Mouse (Mus musculus) kidney, embryonic 14.5 days (tissue): ENCODE data around the gene Cadm2. TPM values are rescaled to one million over a fixed set of nuclear protein-coding genes. Genes with fewer than 3 reads are reported as not detected.

Experiments
- ATAC-seq: fragments of 200-750 bp; cut with Nextera tagmentation; 2 replicates; pipeline ENCODE4 v1.8.0; 2017; ENCODE audit warnings: moderate number of reproducible peaks, mild to moderate bottlenecking, moderate TSS enrichment, moderate library complexity; ENCODE audit not compliant: low FRiP score, low TSS enrichment
- H3K27ac ChIP-seq: fragments of 300-500 bp; sonication (generic); 2 replicates; pipeline ENCODE4 v1.5.1; 2014; ENCODE audit warnings: low read depth, mild to moderate bottlenecking, low read length, moderate library complexity, mixed read lengths
- H3K27me3 ChIP-seq: fragments of 300-500 bp; sonication (generic); 2 replicates; pipeline ENCODE4 v1.6.1; 2014; ENCODE audit warnings: mild to moderate bottlenecking, low read length; ENCODE audit not compliant: control insufficient read depth, insufficient read depth
- H3K36me3 ChIP-seq: fragments of 300-500 bp; sonication (generic); 2 replicates; pipeline ENCODE4 v1.6.1; 2014; ENCODE audit warnings: low read length, mixed read lengths; ENCODE audit not compliant: control insufficient read depth, insufficient read depth
- H3K4me1 ChIP-seq: fragments of 300-500 bp; sonication (generic); 2 replicates; pipeline ENCODE4 v1.6.1; 2014; ENCODE audit warnings: low read length, mixed read lengths; ENCODE audit not compliant: control insufficient read depth, insufficient read depth
- H3K4me2 ChIP-seq: fragments of 300-500 bp; sonication (generic); replicated peaks from 2 replicates; pipeline ENCODE4 v1.6.1; 2014; ENCODE audit warnings: low read depth, mild to moderate bottlenecking, low read length
- H3K4me3 ChIP-seq: fragments of 300-500 bp; sonication (generic); 2 replicates; pipeline ENCODE4 v1.5.1; 2014; ENCODE audit warnings: mild to moderate bottlenecking, low read length
- H3K9ac ChIP-seq: fragments of 300-500 bp; sonication (generic); 2 replicates; pipeline ENCODE4 v1.6.1; 2014; ENCODE audit warnings: low read depth, mild to moderate bottlenecking, low read length, moderate library complexity
- H3K9me3 ChIP-seq: fragments of 300-500 bp; sonication (generic); 2 replicates; pipeline ENCODE4 v1.6.1; 2016; ENCODE audit warnings: low read length; ENCODE audit not compliant: control insufficient read depth
- WGBS: fragments of 180-500 bp; shearing (Covaris S2); extraction: QIAGEN DNeasy Blood & Tissue Kit; methylation state at CpG from one replicate; pipeline ENCODE4 v1.1.7; 2014; 5-methylcytosine and 5-hydroxymethylcytosine counted together
- polyA plus RNA-seq: library from polyadenylated mRNA; unstranded; fragments of >200 nt; fragmentation: Nextera tagmentation; extraction: Ambion mirVana; gene quantifications from 2 replicates; pipeline ENCODE4 v1.2.1, GENCODE M21; 2014

The Cadm2 gene
- polyA plus RNA-seq, 1 experiment from 2014 or later = 0.32 TPM

DNA sequence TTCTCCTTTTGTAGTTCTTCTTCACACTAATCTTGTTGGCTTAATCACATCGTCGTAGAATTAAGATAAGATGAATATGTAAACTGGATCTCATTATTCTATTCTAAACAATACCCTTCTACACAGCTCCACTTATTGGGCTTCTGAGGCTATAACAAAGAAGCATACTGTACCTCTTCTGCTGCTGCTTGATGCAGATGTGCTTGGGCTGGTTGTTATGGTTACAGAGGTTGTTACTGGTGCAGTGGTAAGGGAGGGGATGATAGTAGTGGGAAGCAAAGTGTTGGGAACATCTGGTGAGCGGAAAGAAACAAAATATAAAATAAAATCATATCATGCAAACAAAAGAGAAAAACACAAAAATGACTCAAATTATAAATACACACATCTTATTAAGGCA lies 889.5 kb downstream of the Cadm2 start:
- no peak overlapping the region for H3K9ac ChIP-seq
- 77% methylated on average over 3 of the region's 3 CpGs for WGBS
- H3K9me3 ChIP-seq = no peaks in the 10 kb centered on the region
- no peak overlapping the region for H3K4me2 ChIP-seq
- no peak overlapping the region for H3K4me3 ChIP-seq
- H3K27me3 ChIP-seq = no peaks in the 10 kb centered on the region
- H3K27ac ChIP-seq = no peak overlapping the region
- ATAC-seq = no peak
- no peaks in the 10 kb centered on the region for H3K36me3 ChIP-seq
- no peaks in the 10 kb centered on the region for H3K4me1 ChIP-seq

DNA sequence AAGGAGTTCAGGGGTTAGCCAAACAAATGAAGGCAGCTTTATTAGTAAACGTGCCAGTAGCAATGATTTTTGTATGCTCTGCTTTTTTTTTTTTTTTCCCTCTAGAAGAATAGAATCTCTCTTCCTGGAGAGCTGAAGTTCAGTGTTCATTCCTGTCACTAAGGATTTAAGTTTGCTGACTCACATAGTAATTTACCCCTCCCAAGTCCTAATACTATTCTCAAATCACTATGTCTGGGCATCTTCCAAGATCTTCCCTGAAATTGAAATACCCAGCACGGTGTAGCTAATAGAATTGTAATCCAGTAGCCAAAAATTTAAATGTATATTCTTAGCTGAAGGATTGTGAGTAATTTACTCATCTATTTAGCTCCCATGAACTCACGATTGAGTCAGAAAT lies 914.2 kb downstream of the Cadm2 start:
- Histone ChIP-seq H3K4me1 (no peaks in the 10 kb centered on the region), H3K9me3 (no peaks in the 10 kb centered on the region), H3K27me3 (no peaks in the 10 kb centered on the region), H3K9ac (no peak overlapping the region), H3K4me2 (no peak overlapping the region), H3K4me3 (no peak overlapping the region), H3K27ac (no peak overlapping the region), H3K36me3 (no peaks in the 10 kb centered on the region)
- ATAC-seq = no peak
- WGBS = 65% methylated on average over 3 of the region's 3 CpGs

DNA sequence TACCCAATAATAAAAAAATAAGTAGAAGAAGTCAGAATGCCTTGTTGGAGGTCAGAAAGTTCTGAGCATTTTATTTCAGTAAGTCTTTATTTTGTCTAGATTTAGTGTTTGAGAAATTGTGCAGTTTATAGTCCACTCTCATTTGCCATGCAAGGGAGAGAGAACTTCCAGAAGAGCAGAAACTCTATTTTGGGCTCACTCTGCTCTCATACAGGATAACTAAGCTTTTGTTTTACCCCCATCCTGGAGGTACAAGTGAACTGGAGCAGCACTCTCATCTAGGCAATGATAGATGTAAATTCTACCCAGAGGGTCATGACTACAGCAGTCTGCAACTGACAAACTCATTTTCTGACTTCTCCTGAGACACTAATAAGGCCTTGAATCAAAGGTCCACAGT lies 925.9 kb downstream of the Cadm2 start:
- Histone ChIP-seq H3K4me3 (no peak overlapping the region), H3K9ac (no peak overlapping the region), H3K27ac (no peak overlapping the region), H3K9me3 (no peaks in the 10 kb centered on the region), H3K4me2 (no peak overlapping the region), H3K27me3 (no peaks in the 10 kb centered on the region), H3K4me1 (no peaks in the 10 kb centered on the region), H3K36me3 (no peaks in the 10 kb centered on the region)
- no peak for ATAC-seq

DNA sequence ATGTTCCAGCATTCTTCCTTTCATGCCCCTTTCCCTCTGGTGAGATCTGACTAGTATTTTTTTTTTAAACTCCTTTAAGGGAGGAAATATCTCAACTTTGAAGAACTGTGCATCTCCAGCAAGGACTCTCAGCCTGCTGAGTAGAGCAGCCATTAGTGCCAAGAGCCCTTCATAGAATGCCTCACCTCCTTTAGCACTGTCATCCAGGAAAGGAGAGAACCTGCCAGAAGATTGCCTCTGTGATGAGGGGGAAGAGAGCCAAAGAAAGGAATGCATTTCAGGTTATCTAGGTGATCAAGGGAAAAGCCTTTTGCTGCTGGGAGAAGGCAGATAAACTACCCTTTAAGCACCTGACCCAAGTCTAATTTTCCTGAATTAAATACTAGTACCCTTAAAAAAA lies 943.5 kb downstream of the Cadm2 start:
- Histone ChIP-seq H3K9ac (no peak overlapping the region), H3K4me3 (no peak overlapping the region), H3K27ac (no peak overlapping the region), H3K9me3 (no peaks in the 10 kb centered on the region), H3K36me3 (no peaks in the 10 kb centered on the region), H3K4me1 (no peaks in the 10 kb centered on the region), H3K27me3 (no peaks in the 10 kb centered on the region), H3K4me2 (no peak overlapping the region)
- ATAC-seq = no peak

- Histone ChIP-seq H3K36me3 (no peaks in the 10 kb centered on the region), H3K4me3 (no peak overlapping the region), H3K4me2 (no peak overlapping the region), H3K27me3 (no peaks in the 10 kb centered on the region), H3K9ac (no peak overlapping the region), H3K27ac (no peak overlapping the region), H3K9me3 (no peaks in the 10 kb centered on the region), H3K4me1 (no peaks in the 10 kb centered on the region)
- no peak for ATAC-seq
- WGBS = 69% methylated on average over 1 of the region's 1 CpGs
Observed at GRCm38 (mm10) chr16:66651013-66651362, 969.7 kb downstream of the Cadm2 start.

GRCm38 (mm10) chr16:66650348-66651012 lies 970.2 kb downstream of the Cadm2 start:
- Histone ChIP-seq H3K9ac (no peak overlapping the region), H3K4me2 (no peak overlapping the region), H3K4me3 (no peak overlapping the region), H3K4me1 (no peaks in the 10 kb centered on the region), H3K9me3 (no peaks in the 10 kb centered on the region), H3K36me3 (no peaks in the 10 kb centered on the region), H3K27ac (no peak overlapping the region), H3K27me3 (no peaks in the 10 kb centered on the region)
- no peak for ATAC-seq
- WGBS = 88% methylated on average over 11 of the region's 11 CpGs

DNA sequence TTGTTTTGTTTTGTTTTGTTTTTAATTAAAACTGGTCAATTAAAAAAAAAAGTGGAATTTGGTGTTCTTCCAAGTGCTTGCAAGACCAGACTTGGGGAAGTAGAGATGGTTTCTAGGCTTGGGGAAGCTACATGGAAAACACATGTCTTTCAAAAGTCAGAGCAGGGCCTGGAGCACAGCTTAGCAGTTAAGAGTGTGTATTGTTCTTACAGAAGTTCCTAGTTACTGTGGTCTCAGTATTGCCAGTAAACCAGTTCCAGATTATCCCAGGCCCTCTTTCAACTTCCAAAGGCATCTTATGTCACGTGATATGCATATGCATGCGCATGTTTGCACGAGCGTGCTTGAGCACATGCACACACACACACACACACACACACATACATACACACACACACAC lies 972.9 kb downstream of the Cadm2 start:
- Histone ChIP-seq H3K4me2 (no peak overlapping the region), H3K4me1 (no peaks in the 10 kb centered on the region), H3K27me3 (no peaks in the 10 kb centered on the region), H3K9ac (no peak overlapping the region), H3K4me3 (no peak overlapping the region), H3K36me3 (no peaks in the 10 kb centered on the region), H3K27ac (no peak overlapping the region), H3K9me3 (no peaks in the 10 kb centered on the region)
- WGBS = 96% methylated on average over 4 of the region's 4 CpGs
- no peak for ATAC-seq

- no peak overlapping the region for H3K4me3 ChIP-seq
- no peak for ATAC-seq
- 78% methylated on average over 4 of the region's 4 CpGs for WGBS
- H3K36me3 ChIP-seq = no peaks in the 10 kb centered on the region
- H3K27ac ChIP-seq = no peak overlapping the region
- H3K27me3 ChIP-seq = no peaks in the 10 kb centered on the region
- H3K4me1 ChIP-seq = no peaks in the 10 kb centered on the region
- H3K9ac ChIP-seq = no peak overlapping the region
- no peaks in the 10 kb centered on the region for H3K9me3 ChIP-seq
- no peak overlapping the region for H3K4me2 ChIP-seq
Observed at GRCm38 (mm10) chr16:66643606-66644005, 977.1 kb downstream of the Cadm2 start.

- no peak overlapping the region for H3K4me2 ChIP-seq
- H3K9ac ChIP-seq = no peak overlapping the region
- no peak overlapping the region for H3K4me3 ChIP-seq
- ATAC-seq = no peak
- no peaks in the 10 kb centered on the region for H3K36me3 ChIP-seq
- H3K9me3 ChIP-seq = no peaks in the 10 kb centered on the region
- no peak overlapping the region for H3K27ac ChIP-seq
- no peaks in the 10 kb centered on the region for H3K4me1 ChIP-seq
- H3K27me3 ChIP-seq = no peaks in the 10 kb centered on the region
Observed at GRCm38 (mm10) chr16:66627527-66627926, 993.2 kb downstream of the Cadm2 start.

GRCm38 (mm10) chr16:66622423-66622822 lies 998.3 kb downstream of the Cadm2 start:
- Histone ChIP-seq H3K4me3 (no peak overlapping the region), H3K9me3 (no peaks in the 10 kb centered on the region), H3K36me3 (no peaks in the 10 kb centered on the region), H3K27me3 (no peaks in the 10 kb centered on the region), H3K9ac (no peak overlapping the region), H3K27ac (no peak overlapping the region), H3K4me1 (no peaks in the 10 kb centered on the region), H3K4me2 (no peak overlapping the region)
- ATAC-seq = no peak
- 34% methylated on average over 1 of the region's 1 CpGs for WGBS
